Mouse (Mus musculus) C2C12 (cell line): ENCODE measurements around the gene Adpgk. TPM values are rescaled to one million over a fixed set of nuclear protein-coding genes. Genes with fewer than 3 reads are reported as not detected.

Source experiments
- H3K27me3 ChIP-seq: one replicate; pipeline ENCODE4 v1.6.1; 2011; ENCODE audit not compliant: control insufficient read depth, insufficient read depth, insufficient read length
- H3K36me3 ChIP-seq: one replicate; pipeline ENCODE4 v1.6.1; 2011; ENCODE audit not compliant: control insufficient read depth, insufficient read depth
- H3K4me3 ChIP-seq: one replicate; pipeline ENCODE4 v1.5.1; 2011; ENCODE audit warnings: mild to moderate bottlenecking, control low read depth; ENCODE audit not compliant: poor library complexity, insufficient read depth, severe bottlenecking
- H3K79me2 ChIP-seq: one replicate; pipeline ENCODE4 v1.6.1; 2011; ENCODE audit not compliant: control insufficient read depth, insufficient read depth
- H3K79me3 ChIP-seq: one replicate; pipeline ENCODE4 v1.6.1; 2011; ENCODE audit warnings: low read depth, control low read depth
- H3ac ChIP-seq: one replicate; pipeline ENCODE3; 2011; ENCODE audit warnings: low read depth; ENCODE audit not compliant: control insufficient read depth, insufficient read length
- CEBPB ChIP-seq: IDR thresholded peaks from one replicate; pipeline ENCODE4 v1.6.1; 2011; ENCODE audit warnings: low read depth, mild to moderate bottlenecking, control low read depth, moderate library complexity
- CTCF ChIP-seq: IDR thresholded peaks from one replicate; pipeline ENCODE4 v1.5.1; 2011; ENCODE audit not compliant: control insufficient read depth, insufficient read depth, insufficient read length
- FOSL1 ChIP-seq: IDR thresholded peaks from one replicate; pipeline ENCODE4 v1.8.0; 2011; ENCODE audit warnings: mild to moderate bottlenecking, low read length; ENCODE audit not compliant: poor library complexity, insufficient read depth, severe bottlenecking
- MAX ChIP-seq: IDR thresholded peaks from one replicate; pipeline ENCODE4 v1.6.1; 2011; ENCODE audit warnings: mild to moderate bottlenecking, control low read depth
- MYOD1 ChIP-seq: IDR thresholded peaks from one replicate; pipeline ENCODE4 v1.6.1; 2011; ENCODE audit warnings: low read depth; ENCODE audit not compliant: control insufficient read depth, insufficient read length
- MYOG ChIP-seq: IDR thresholded peaks from one replicate; pipeline ENCODE4 v1.6.1; 2011; ENCODE audit not compliant: control insufficient read depth, insufficient read length; ENCODE audit errors: extremely low read depth
- USF1 ChIP-seq: IDR thresholded peaks from one replicate; pipeline ENCODE4 v1.6.1; 2011; ENCODE audit warnings: low read depth, mild to moderate bottlenecking, control low read depth, moderate library complexity
- long read RNA-seq, 2 experiments: library from polyadenylated mRNA; unstranded; transcript quantifications; one replicate each; pipeline ENCODE4 v2.0.0; 2019 to 2020
- polyA plus RNA-seq: library from polyadenylated mRNA; unstranded; fragments of >200 nt; fragmentation: generic; extraction: Trizol; gene quantifications from one replicate; pipeline ENCODE4 v1.2.1, GENCODE M21; 2012; ENCODE audit warnings: missing spikeins

The Adpgk gene
- 28.7 TPM for polyA plus RNA-seq
- long read RNA-seq, experiment 1, transcript Adpgk-205 (7 exons, 2,484 nt): minor isoform, 9 of 24 reads
- long read RNA-seq, experiment 1, transcript Adpgk-201 (7 exons, 2,464 nt): major isoform, 11 of 24 reads
- long read RNA-seq, experiment 1, partial matches to known transcripts: 1 of 24 reads
- long read RNA-seq, experiment 1, other reads (novel, unspliced or antisense): 3 of 24 reads
- long read RNA-seq, experiment 2, transcript Adpgk-205 (7 exons, 2,484 nt): minor isoform, 112 of 335 reads
- long read RNA-seq, experiment 2, transcript Adpgk-201 (7 exons, 2,464 nt): major isoform, 143 of 335 reads
- long read RNA-seq, experiment 2, partial matches to known transcripts: 1 of 335 reads
- long read RNA-seq, experiment 2, other reads (novel, unspliced or antisense): 79 of 335 reads

GRCm38 (mm10) chr9:59290957-59291687 lies at the start of gene Adpgk:
Gene Adpgk, plus strand, starts transcription at chr9:59291558.
- Histone ChIP-seq H3K79me2 (peaks cover 38% of the 10 kb centered on the region), H3K4me3 (peak within 1 kb of the TSS; percentile 66), H3ac (peak within 1 kb of the TSS; percentile 74), H3K27me3 (no peaks in the 10 kb centered on the region), H3K79me3 (peaks cover 22% of the 10 kb centered on the region), H3K36me3 (no peaks in the 10 kb centered on the region)
- TF ChIP-seq CTCF (peak; percentile 49), USF1 (no peak), MYOG (no peak), CEBPB (no peak), FOSL1 (no peak), MAX (peak; percentile 92), MYOD1 (no peak)

GRCm38 (mm10) chr9:59245181-59245580 lies 46.2 kb upstream of the Adpgk start:
- no peaks in the 10 kb centered on the region for H3K79me3 ChIP-seq
- no peak overlapping the region for H3ac ChIP-seq
- no peak for TF ChIP-seq MYOG
- TF ChIP-seq MYOD1: no peak
- TF ChIP-seq CTCF: no peak
- no peak for TF ChIP-seq USF1
- TF ChIP-seq FOSL1: no peak
- TF ChIP-seq CEBPB: no peak
- no peak for TF ChIP-seq MAX
- H3K79me2 ChIP-seq: no peaks in the 10 kb centered on the region
- no peak overlapping the region for H3K4me3 ChIP-seq
- no peaks in the 10 kb centered on the region for H3K27me3 ChIP-seq
- no peaks in the 10 kb centered on the region for H3K36me3 ChIP-seq

DNA sequence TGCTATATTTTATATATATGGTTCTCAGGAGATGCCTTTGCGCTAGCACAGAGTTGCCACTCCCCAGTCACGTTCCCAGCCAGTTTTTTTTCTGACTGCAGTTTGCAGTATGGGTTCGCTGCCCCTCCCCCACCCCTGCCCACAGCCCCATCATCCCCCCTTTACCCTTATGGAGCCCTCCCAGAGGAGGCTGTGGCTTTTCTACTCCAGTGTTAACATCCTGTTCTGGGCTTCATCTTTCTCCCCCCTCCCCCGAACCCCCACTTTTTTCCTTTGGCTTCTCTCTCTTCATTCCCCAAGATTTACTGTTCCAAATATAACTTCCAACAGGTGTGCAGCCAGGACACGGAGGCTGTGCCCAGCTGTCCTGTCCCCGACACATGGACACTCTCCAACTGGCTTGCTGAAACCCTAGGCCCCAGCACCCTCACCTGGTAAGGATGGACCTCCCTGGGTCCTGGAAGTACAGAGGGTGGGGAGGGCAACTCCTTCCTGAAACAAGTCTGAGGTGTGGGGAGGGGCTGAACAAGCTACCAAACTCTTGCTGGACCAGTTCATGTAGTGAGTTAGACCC lies 44.8 kb upstream of the Adpgk start:
- TF ChIP-seq MYOD1 (no peak), USF1 (no peak), CTCF (no peak), CEBPB (no peak)
- Histone ChIP-seq H3K36me3 (no peaks in the 10 kb centered on the region), H3K4me3 (no peak overlapping the region), H3K79me2 (no peaks in the 10 kb centered on the region), H3K79me3 (no peaks in the 10 kb centered on the region), H3K27me3 (no peaks in the 10 kb centered on the region), H3ac (no peak overlapping the region)

GRCm38 (mm10) chr9:59249359-59249758 lies 42.0 kb upstream of the Adpgk start:
- Histone ChIP-seq H3ac (no peak overlapping the region), H3K27me3 (no peaks in the 10 kb centered on the region), H3K36me3 (no peaks in the 10 kb centered on the region), H3K79me2 (no peaks in the 10 kb centered on the region), H3K79me3 (no peaks in the 10 kb centered on the region), H3K4me3 (no peak overlapping the region)
- TF ChIP-seq CTCF: no peak
- TF ChIP-seq FOSL1: no peak
- TF ChIP-seq USF1: no peak
- TF ChIP-seq MYOD1: no peak
- TF ChIP-seq MAX: no peak
- no peak for TF ChIP-seq CEBPB
- no peak for TF ChIP-seq MYOG

DNA sequence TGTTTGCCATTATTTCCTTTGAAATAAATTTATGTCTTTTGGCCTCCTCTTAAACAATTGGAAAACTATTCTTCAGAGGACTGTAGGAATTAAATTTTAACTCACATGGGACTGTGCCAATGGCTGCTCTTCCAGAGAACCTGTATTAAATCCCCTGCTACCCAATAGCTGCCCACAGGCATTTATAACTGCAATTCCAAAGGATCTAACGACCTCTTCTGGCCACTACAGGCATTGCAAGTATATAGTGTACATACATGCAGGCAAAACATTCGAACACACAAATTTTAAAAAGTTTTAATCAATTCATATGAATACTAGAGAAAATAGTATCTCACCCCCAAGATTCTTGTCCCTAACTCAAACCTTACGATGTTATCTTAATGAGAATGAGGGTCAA lies 41.1 kb upstream of the Adpgk start:
- Histone ChIP-seq H3K79me2 (no peaks in the 10 kb centered on the region), H3K36me3 (no peaks in the 10 kb centered on the region), H3ac (no peak overlapping the region), H3K27me3 (no peaks in the 10 kb centered on the region), H3K4me3 (no peak overlapping the region), H3K79me3 (no peaks in the 10 kb centered on the region)
- TF ChIP-seq CTCF: no peak
- no peak for TF ChIP-seq CEBPB
- TF ChIP-seq MAX: no peak
- no peak for TF ChIP-seq MYOD1
- no peak for TF ChIP-seq MYOG
- TF ChIP-seq USF1: no peak
- TF ChIP-seq FOSL1: no peak
